Comparison of ENCODE assay signal across 16 mouse cellular contexts in genomic region chr15:102282463-102283292, GRCm38 (mm10). TPM values are rescaled to one million over a fixed set of nuclear protein-coding genes. Genes with fewer than 3 reads are reported as not detected.
DNase-seq lines count a peak whose midpoint lies in the region; ATAC-seq lines count a peak whose summit lies in the region.
"Had no signal": no experiment of that assay in that cellular context is flagged by ENCODE, and none has a peak within 500 bp of the region (broad histone marks: within the 10 kb centered on the region; RNA-seq: fewer than 3 reads in every experiment).

No protein-coding gene starts in this region.

- no peak overlapping the region for H3K9ac ChIP-seq in embryonic facial prominence, embryonic 15.5 days
- H3K9ac ChIP-seq in liver, embryonic 16.5 days (ENCODE audit: low read depth, low read length) = no peak overlapping the region; the same call in 1 of the 2 replicates
- H3K9ac ChIP-seq: hindbrain, embryonic 15.5 days; lung, embryonic 15.5 days had no signal

- H3K9me3 ChIP-seq in embryonic facial prominence, embryonic 15.5 days (replicated peaks) = no peaks in the 10 kb centered on the region
- no peaks in the 10 kb centered on the region for H3K9me3 ChIP-seq in liver, embryonic 16.5 days (replicated peaks; ENCODE audit: control insufficient read depth, low read length)
- H3K9me3 ChIP-seq: hindbrain, embryonic 15.5 days; limb, embryonic 10.5 days; lung, embryonic 15.5 days had no signal

- 71% methylated on average over 8 of the region's 8 CpGs for WGBS in embryonic facial prominence, embryonic 15.5 days
- 32% methylated on average over 8 of the region's 8 CpGs for WGBS in liver, embryonic 16.5 days (ENCODE audit: insufficient replicate concordance)

- H3K4me2 ChIP-seq in embryonic facial prominence, embryonic 15.5 days (replicated peaks) = no peak overlapping the region
- H3K4me2 ChIP-seq in liver, embryonic 16.5 days (ENCODE audit: low read depth, low read length) = peak overlapping the region; percentile 38
- H3K4me2 ChIP-seq: hindbrain, embryonic 15.5 days; lung, embryonic 15.5 days; midbrain, embryonic 11.5 days had no signal

- H3K4me3 ChIP-seq in embryonic facial prominence, embryonic 15.5 days (replicated peaks) = no peak overlapping the region
- H3K4me3 ChIP-seq in liver, embryonic 16.5 days (ENCODE audit: low read depth, low read length) = 0 out of 2 replicates have a peak overlapping the region, but pooled peaks have one; percentile 4
- H3K4me3 ChIP-seq: hindbrain, embryonic 15.5 days; limb, embryonic 10.5 days; lung, embryonic 15.5 days had no signal

- peak; percentile 60 to 64 for DNase-seq in urinary bladder, postnatal 36 days (ENCODE audit: low spot score in 2 of 2)
- DNase-seq in urinary bladder, adult 2 months (ENCODE audit: low spot score) = no peak
- DNase-seq in T-cell, adult 2 months (ENCODE audit: low spot score) = no peak
- no peak for DNase-seq in natural killer cell, adult 2 months (ENCODE audit: low spot score in 2 of 2)
- no peak for DNase-seq in kidney, adult 11 months
- DNase-seq: cerebellum, adult 2 months; heart, postnatal 14 days; kidney, postnatal 25 days; thymus, adult 2 months had no signal

- peaks cover 26% of the 10 kb centered on the region for H3K4me1 ChIP-seq in embryonic facial prominence, embryonic 15.5 days
- peaks cover 33% of the 10 kb centered on the region for H3K4me1 ChIP-seq in liver, embryonic 16.5 days (ENCODE audit: control insufficient read depth, low read depth, low read length)

- ATAC-seq in embryonic facial prominence, embryonic 15.5 days (ENCODE audit: insufficient number of reproducible peaks, low FRiP score, low TSS enrichment, low read depth) = no peak
- no peak for ATAC-seq in liver, embryonic 16.5 days (ENCODE audit: low read depth)

- no peaks in the 10 kb centered on the region for H3K27me3 ChIP-seq in embryonic facial prominence, embryonic 15.5 days
- no peaks in the 10 kb centered on the region for H3K27me3 ChIP-seq in liver, embryonic 16.5 days (ENCODE audit: control insufficient read depth, insufficient read depth, low read depth, low read length)
- H3K27me3 ChIP-seq: hindbrain, embryonic 15.5 days; lung, embryonic 15.5 days had no signal

- H3K36me3 ChIP-seq in embryonic facial prominence, embryonic 15.5 days = peaks cover 22% of the 10 kb centered on the region
- H3K36me3 ChIP-seq in liver, embryonic 16.5 days (ENCODE audit: control insufficient read depth, insufficient read depth) = no peaks in the 10 kb centered on the region; the same call in 1 of the 2 replicates

- peak overlapping the region; percentile 11; the same call in 1 of the 2 replicates for H3K27ac ChIP-seq in embryonic facial prominence, embryonic 15.5 days (replicated peaks)
- H3K27ac ChIP-seq in liver, embryonic 16.5 days (ENCODE audit: low read length) = peak overlapping the region; percentile 50
- H3K27ac ChIP-seq: hindbrain, embryonic 15.5 days; limb, embryonic 10.5 days; lung, embryonic 15.5 days had no signal

RNA-seq across cellular contexts. Expression of gene Mfsd5, which starts 3.4 kb away (rescaled TPM):
- polyA plus RNA-seq in urinary bladder, adult 2 months (2012; rRNA removed) = 62.6 and 64.4 TPM in 2 replicates
- polyA plus RNA-seq in embryonic facial prominence, embryonic 15.5 days (2015; fragmentation: Nextera tagmentation; extraction: Ambion mirVana) = 84.0 and 88.6 TPM in 2 replicates
- polyA plus RNA-seq in liver, embryonic 16.5 days (2015; fragmentation: Nextera tagmentation; extraction: Ambion mirVana) = 20.0 and 21.3 TPM in 2 replicates

RNA-seq across cellular contexts. Expression of gene Gm9918, which starts 12.3 kb away (rescaled TPM):
- polyA plus RNA-seq in urinary bladder, adult 2 months (2012; rRNA removed) = 0.56 and 0.59 TPM in 2 replicates
- polyA plus RNA-seq in embryonic facial prominence, embryonic 15.5 days (2015; fragmentation: Nextera tagmentation; extraction: Ambion mirVana) = 1.6 and 1.7 TPM in 2 replicates
- polyA plus RNA-seq in liver, embryonic 16.5 days (2015; fragmentation: Nextera tagmentation; extraction: Ambion mirVana) = not detected in 2 replicates
- polyA plus RNA-seq: small intestine, adult 2 months had no signal

RNA-seq across cellular contexts. Expression of gene Espl1, which starts 13.4 kb away (rescaled TPM):
- polyA plus RNA-seq in urinary bladder, adult 2 months (2012; rRNA removed) = 1.7 and 1.9 TPM in 2 replicates
- 20.2 and 24.5 TPM in 2 replicates for polyA plus RNA-seq in embryonic facial prominence, embryonic 15.5 days (2015; fragmentation: Nextera tagmentation; extraction: Ambion mirVana)
- 21.2 and 24.8 TPM in 2 replicates for polyA plus RNA-seq in liver, embryonic 16.5 days (2015; fragmentation: Nextera tagmentation; extraction: Ambion mirVana)

RNA-seq across cellular contexts. Expression of gene Rarg, which starts 25.4 kb away (rescaled TPM):
- polyA plus RNA-seq in urinary bladder, adult 2 months (2012; rRNA removed) = 72.2 and 76.7 TPM in 2 replicates
- polyA plus RNA-seq in embryonic facial prominence, embryonic 15.5 days (2015; fragmentation: Nextera tagmentation; extraction: Ambion mirVana) = 112 and 123 TPM in 2 replicates
- 2.4 and 2.5 TPM in 2 replicates for polyA plus RNA-seq in liver, embryonic 16.5 days (2015; fragmentation: Nextera tagmentation; extraction: Ambion mirVana)

RNA-seq across cellular contexts. Expression of gene Pfdn5, which starts 43.2 kb away (rescaled TPM):
- 396 and 519 TPM in 2 replicates for polyA plus RNA-seq in urinary bladder, adult 2 months (2012; rRNA removed)
- polyA plus RNA-seq in embryonic facial prominence, embryonic 15.5 days (2015; fragmentation: Nextera tagmentation; extraction: Ambion mirVana) = 398 and 407 TPM in 2 replicates
- polyA plus RNA-seq in liver, embryonic 16.5 days (2015; fragmentation: Nextera tagmentation; extraction: Ambion mirVana) = 107 and 108 TPM in 2 replicates

Comparison
In these comparisons a context has a peak if more than half of its experiments do, and no peak if none do; other contexts are left out.
1. DNase-seq: peak in urinary bladder, postnatal 36 days (2 of 2); none in urinary bladder, adult 2 months (single experiment), T-cell, adult 2 months (single experiment), natural killer cell, adult 2 months (0 of 2) and kidney, adult 11 months (single experiment).